8 mouse cellular contexts compared by ENCODE assay signal in genomic region chr9:46389741-46390140, GRCm38 (mm10).
DNase-seq lines count a peak whose midpoint lies in the region; ATAC-seq and TF ChIP-seq lines count a peak whose summit lies in the region.

No protein-coding gene starts in this region.

- peaks cover 40% of the 10 kb centered on the region for H3K27me3 ChIP-seq in heart, postnatal 0 days (ENCODE audit: control insufficient read depth, insufficient read depth, low read length)
- peaks cover 38% of the 10 kb centered on the region for H3K27me3 ChIP-seq in embryonic facial prominence, embryonic 13.5 days
- H3K27me3 ChIP-seq in midbrain, embryonic 16.5 days (ENCODE audit: control insufficient read depth, insufficient read depth, low read depth, low read length) = no peaks in the 10 kb centered on the region

- H3K4me3 ChIP-seq in heart, postnatal 0 days (ENCODE audit: low read depth, low read length) = peak overlapping the region; percentile 30
- H3K4me3 ChIP-seq in embryonic facial prominence, embryonic 13.5 days = peak overlapping the region; percentile 50
- peak overlapping the region; percentile 41 for H3K4me3 ChIP-seq in midbrain, embryonic 16.5 days (ENCODE audit: low read depth, low read length)

- intact Hi-C loops in heart, postnatal 10 days (cut with DNase I) = loop anchor here (5.0 to 10.0 kb wide), 3 partner anchors 185 to 423 kb away; no protein-coding TSS in a partner anchor

- no peak for TF ChIP-seq EP300 in heart, postnatal 0 days (IDR thresholded peaks at IDR 0.05; ENCODE audit: low read depth)

- 18% methylated on average over 9 of the region's 9 CpGs for WGBS in heart, postnatal 0 days
- WGBS in embryonic facial prominence, embryonic 13.5 days = 7% methylated on average over 9 of the region's 9 CpGs
- 1% methylated on average over 9 of the region's 9 CpGs for WGBS in midbrain, embryonic 16.5 days

- H3K9ac ChIP-seq in heart, postnatal 0 days (replicated peaks; ENCODE audit: low read depth, low read length) = no peak overlapping the region
- H3K9ac ChIP-seq in embryonic facial prominence, embryonic 13.5 days = peak overlapping the region; percentile 72
- peak overlapping the region; percentile 77 for H3K9ac ChIP-seq in midbrain, embryonic 16.5 days (ENCODE audit: low read depth, low read length)

- DNase-seq in heart, postnatal 0 days (ENCODE audit: low spot score) = no peak
- no peak for DNase-seq in heart, postnatal 10 days
- peak; percentile 61 for DNase-seq in kidney, adult 9 months
- no peak for DNase-seq in adrenal gland, adult 8-10 months
- no peak for DNase-seq in urinary bladder, postnatal 25 days (ENCODE audit: low spot score)
- DNase-seq in layer of hippocampus, postnatal 25 days (ENCODE audit: extremely low spot score in 1 of 2, low spot score in 1 of 2) = no peak

- no peak for ATAC-seq in heart, postnatal 0 days (ENCODE audit: insufficient read depth, low read depth)
- no peak for ATAC-seq in embryonic facial prominence, embryonic 13.5 days (ENCODE audit: insufficient number of reproducible peaks, insufficient read depth, low FRiP score, low TSS enrichment, low read depth)
- ATAC-seq in midbrain, embryonic 16.5 days = peak; percentile 36; the same call in 1 of the 2 replicates

- peak overlapping the region; percentile 58 for H3K4me2 ChIP-seq in heart, postnatal 0 days (ENCODE audit: low read depth, low read length)
- H3K4me2 ChIP-seq in embryonic facial prominence, embryonic 13.5 days = peak overlapping the region; percentile 67
- H3K4me2 ChIP-seq in midbrain, embryonic 16.5 days (ENCODE audit: low read length) = peak overlapping the region; percentile 71

- H3K9me3 ChIP-seq in heart, postnatal 0 days (replicated peaks; ENCODE audit: control insufficient read depth, low read length) = 0 out of 2 replicates have a peak, but pooled peaks cover 4% of the 10 kb centered on the region
- no peaks in the 10 kb centered on the region for H3K9me3 ChIP-seq in embryonic facial prominence, embryonic 13.5 days
- no peaks in the 10 kb centered on the region for H3K9me3 ChIP-seq in midbrain, embryonic 16.5 days (replicated peaks; ENCODE audit: control insufficient read depth, low read length, poor library complexity, severe bottlenecking)

- no peaks in the 10 kb centered on the region for H3K4me1 ChIP-seq in heart, postnatal 0 days (ENCODE audit: control insufficient read depth, insufficient read depth)
- peaks cover 12% of the 10 kb centered on the region for H3K4me1 ChIP-seq in embryonic facial prominence, embryonic 13.5 days
- H3K4me1 ChIP-seq in midbrain, embryonic 16.5 days (ENCODE audit: control insufficient read depth, insufficient read depth, low read length) = peaks cover 27% of the 10 kb centered on the region

- no peaks in the 10 kb centered on the region for H3K36me3 ChIP-seq in heart, postnatal 0 days (replicated peaks; ENCODE audit: control insufficient read depth, insufficient read depth, low read length)
- no peaks in the 10 kb centered on the region for H3K36me3 ChIP-seq in embryonic facial prominence, embryonic 13.5 days
- no peaks in the 10 kb centered on the region for H3K36me3 ChIP-seq in midbrain, embryonic 16.5 days (ENCODE audit: control insufficient read depth, insufficient read depth, low read length)

- TF ChIP-seq CTCF in heart, postnatal 0 days (IDR thresholded peaks at IDR 0.05; ENCODE audit: low read depth) = no peak

- no peak overlapping the region for H3K27ac ChIP-seq in heart, postnatal 0 days (ENCODE audit: low read depth)
- H3K27ac ChIP-seq in embryonic facial prominence, embryonic 13.5 days = no peak overlapping the region
- H3K27ac ChIP-seq in midbrain, embryonic 16.5 days (ENCODE audit: low read length) = peak overlapping the region; percentile 94
